Mouse (Mus musculus) myocyte (in vitro differentiated cells): ENCODE measurements at regions not wholly inside any gene's neighbourhood (a gene's known extent, or its start where the extent isn't known, plus 50 kb on each side); places are given as distances from the start of the nearest gene placed in this dataset.

Experiments
- CEBPB ChIP-seq: IDR thresholded peaks from 2 replicates; pipeline ENCODE4 v1.6.1; 2011; ENCODE audit warnings: mild to moderate bottlenecking, moderate library complexity; ENCODE audit not compliant: poor library complexity, insufficient read depth, severe bottlenecking
- MAX ChIP-seq: IDR thresholded peaks from one replicate; pipeline ENCODE4 v1.6.1; 2011; ENCODE audit warnings: low read depth, mild to moderate bottlenecking, control low read depth
- MYOD1 ChIP-seq, 3 experiments: IDR thresholded peaks; one replicate each; pipeline ENCODE4 v1.6.1; 2011; ENCODE audit warnings: control low read depth in 2 of 3, low read depth in 2 of 3, mild to moderate bottlenecking in 2 of 3, moderate library complexity in 1 of 3; ENCODE audit not compliant: insufficient read length in 2 of 3, control insufficient read depth in 1 of 3
- POLR2A ChIP-seq: IDR thresholded peaks from one replicate; pipeline ENCODE4 v1.6.1; 2011; ENCODE audit warnings: low read depth, mild to moderate bottlenecking, control low read depth, moderate library complexity; ENCODE audit not compliant: insufficient read length
- POLR2AphosphoS2 ChIP-seq: IDR thresholded peaks from one replicate; pipeline ENCODE4 v1.6.1; 2011; ENCODE audit warnings: low read depth, control low read depth; ENCODE audit not compliant: insufficient read length
- REST ChIP-seq: IDR thresholded peaks from one replicate; pipeline ENCODE4 v1.6.1; 2011; ENCODE audit warnings: mild to moderate bottlenecking, control low read depth, moderate library complexity; ENCODE audit not compliant: insufficient read depth, insufficient read length
- TCF12 ChIP-seq: IDR thresholded peaks from one replicate; pipeline ENCODE4 v1.6.1; 2011; ENCODE audit warnings: mild to moderate bottlenecking, control low read depth; ENCODE audit not compliant: poor library complexity, insufficient read depth, severe bottlenecking
- TCF3 ChIP-seq: IDR thresholded peaks from one replicate; pipeline ENCODE4 v1.6.1; 2011; ENCODE audit warnings: low read depth, control low read depth; ENCODE audit not compliant: insufficient read length
- USF1 ChIP-seq: IDR thresholded peaks from one replicate; pipeline ENCODE4 v1.6.1; 2011; ENCODE audit warnings: low read depth, mild to moderate bottlenecking, control low read depth, moderate library complexity

- TF ChIP-seq POLR2A (no peak), CEBPB (no peak), MAX (no peak), USF1 (no peak), REST (no peak), MYOD1 (IDR thresholded peaks at IDR 0.05; ENCODE audit: control insufficient read depth in 1 of 3, insufficient read length in 2 of 3, low read depth in 2 of 3) (no peak), POLR2AphosphoS2 (no peak), TCF3 (no peak), TCF12 (no peak)
Observed at GRCm38 (mm10) chr5:125985356-125985755, 453.8 kb downstream of the Tmem132b start.
